Mouse (Mus musculus): ENCODE data around the gene Olfr418. TPM values are rescaled to one million over a fixed set of nuclear protein-coding genes. Genes with fewer than 3 reads are reported as not detected.

Olfr418 gene
- total and polyA plus RNA-seq, 3 experiments: not detected

Other genes starting within 250 kb of the Olfr418 start
- not detected in 2 replicates for gene Olfr1408, start 128.6 kb upstream of the Olfr418 start, total RNA-seq (2012; rRNA removed)
- not detected for gene Olfr1408, start 128.6 kb upstream of the Olfr418 start, polyA plus RNA-seq (2012; ENCODE audit: insufficient read depth in 1 of 2, insufficient read length in 2 of 2, low read depth in 1 of 2, low replicate concordance in 2 of 2, missing spikeins in 1 of 2)
- gene Olfr1406, start 75.4 kb upstream of the Olfr418 start, total RNA-seq (2012; rRNA removed): not detected in 2 replicates
- gene Olfr1406, start 75.4 kb upstream of the Olfr418 start, polyA plus RNA-seq (2012; ENCODE audit: insufficient read depth in 1 of 2, insufficient read length in 2 of 2, low read depth in 1 of 2, low replicate concordance in 2 of 2, missing spikeins in 1 of 2): not detected
- gene Olfr218, start 68.2 kb upstream of the Olfr418 start, total RNA-seq (2012; rRNA removed): not detected in 2 replicates
- gene Olfr218, start 68.2 kb upstream of the Olfr418 start, polyA plus RNA-seq (2012; ENCODE audit: insufficient read depth in 1 of 2, insufficient read length in 2 of 2, low read depth in 1 of 2, low replicate concordance in 2 of 2, missing spikeins in 1 of 2): not detected
- not detected in 2 replicates for gene Olfr1404, start 53.6 kb upstream of the Olfr418 start, total RNA-seq (2012; rRNA removed)
- not detected for gene Olfr1404, start 53.6 kb upstream of the Olfr418 start, polyA plus RNA-seq (2012; ENCODE audit: insufficient read depth in 1 of 2, insufficient read length in 2 of 2, low read depth in 1 of 2, low replicate concordance in 2 of 2, missing spikeins in 1 of 2)
- gene Fcer1a, start 38.8 kb upstream of the Olfr418 start, total RNA-seq (2012; rRNA removed): 2.0 and 2.6 TPM in 2 replicates
- gene Fcer1a, start 38.8 kb upstream of the Olfr418 start, polyA plus RNA-seq (2012; ENCODE audit: insufficient read depth in 1 of 2, insufficient read length in 2 of 2, low read depth in 1 of 2, low replicate concordance in 2 of 2, missing spikeins in 1 of 2): under 1 TPM in 1 of 2 experiments, not detected in 1; 0.42 TPM
- not detected in 2 replicates for gene Mptx2, start 11.8 kb downstream of the Olfr418 start, total RNA-seq (2012; rRNA removed)
- gene Mptx2, start 11.8 kb downstream of the Olfr418 start, polyA plus RNA-seq (2012; ENCODE audit: insufficient read depth in 1 of 2, insufficient read length in 2 of 2, low read depth in 1 of 2, low replicate concordance in 2 of 2, missing spikeins in 1 of 2): not detected
- gene Ackr1, start 67.7 kb downstream of the Olfr418 start, total RNA-seq (2012; rRNA removed): 0.19 and 0.20 TPM in 2 replicates
- under 1 TPM in 1 of 2 experiments, not detected in 1; 0.42 TPM for gene Ackr1, start 67.7 kb downstream of the Olfr418 start, polyA plus RNA-seq (2012; ENCODE audit: insufficient read depth in 1 of 2, insufficient read length in 2 of 2, low read depth in 1 of 2, low replicate concordance in 2 of 2, missing spikeins in 1 of 2)
- gene Aim2, start 84.9 kb downstream of the Olfr418 start, total RNA-seq (2012; rRNA removed): 2.3 TPM in 2 replicates
- gene Aim2, start 84.9 kb downstream of the Olfr418 start, polyA plus RNA-seq (2012; ENCODE audit: insufficient read depth in 1 of 2, insufficient read length in 2 of 2, low read depth in 1 of 2, low replicate concordance in 2 of 2, missing spikeins in 1 of 2): 1 to 10 TPM in 1 of 2 experiments, not detected in 1; 9.1 TPM
- 0.19 and 0.20 TPM in 2 replicates for gene Cadm3, start 101.7 kb downstream of the Olfr418 start, total RNA-seq (2012; rRNA removed)
- gene Cadm3, start 101.7 kb downstream of the Olfr418 start, polyA plus RNA-seq (2012; ENCODE audit: insufficient read depth in 1 of 2, insufficient read length in 2 of 2, low read depth in 1 of 2, low replicate concordance in 2 of 2, missing spikeins in 1 of 2): under 1 TPM in 1 of 2 experiments, not detected in 1; 0.03 TPM
- gene Ifi206, start 225.0 kb downstream of the Olfr418 start, total RNA-seq (2012; rRNA removed): not detected in 2 replicates
- gene Ifi206, start 225.0 kb downstream of the Olfr418 start, polyA plus RNA-seq (2012; ENCODE audit: insufficient read depth in 1 of 2, insufficient read length in 2 of 2, low read depth in 1 of 2, low replicate concordance in 2 of 2, missing spikeins in 1 of 2): not detected